Mouse (Mus musculus) mouse trophoblast stem cell (cell line): ENCODE data around the gene Pramel1.
"Not testable (repeated sequence)": the region's sequence is repeated elsewhere in the genome, so short reads cannot be mapped to it uniquely, and the experiment has no call there.

Experiments used
- in situ Hi-C, 2 experiments: fragments of 300-500 bp; cut with MseI, MboI; formaldehyde crosslinking; loops; 2 replicates in 1 of 2; 3 replicates in 1 of 2; pipeline ENCODE4 v1.15.1; 2025

Pramel1 gene

DNA sequence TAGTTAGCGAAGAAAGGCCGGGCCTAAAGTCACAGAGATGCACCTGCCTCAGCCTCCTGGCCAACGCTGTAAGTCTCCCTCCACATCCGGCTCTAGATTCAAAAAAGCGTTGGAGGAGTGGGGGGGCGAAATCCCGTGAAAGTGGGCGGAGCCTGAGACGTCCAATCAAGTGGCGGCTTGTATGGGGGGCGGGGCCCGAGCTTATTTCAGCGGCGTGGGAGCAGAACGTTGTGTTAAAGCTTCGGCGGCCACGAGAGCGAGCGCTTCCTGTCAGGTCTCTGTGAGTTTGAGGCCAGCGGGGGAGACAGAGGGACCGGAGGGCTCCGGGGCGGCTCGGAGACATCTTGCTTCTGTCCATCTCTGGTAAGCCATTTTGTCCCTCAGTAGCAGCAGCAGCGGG is at the start of gene Pramel1:
Gene Pramel1, plus strand, starts transcription at position 248 of the 400 bp plus-strand sequence.
- in situ Hi-C loops = no loop called here

DNA sequence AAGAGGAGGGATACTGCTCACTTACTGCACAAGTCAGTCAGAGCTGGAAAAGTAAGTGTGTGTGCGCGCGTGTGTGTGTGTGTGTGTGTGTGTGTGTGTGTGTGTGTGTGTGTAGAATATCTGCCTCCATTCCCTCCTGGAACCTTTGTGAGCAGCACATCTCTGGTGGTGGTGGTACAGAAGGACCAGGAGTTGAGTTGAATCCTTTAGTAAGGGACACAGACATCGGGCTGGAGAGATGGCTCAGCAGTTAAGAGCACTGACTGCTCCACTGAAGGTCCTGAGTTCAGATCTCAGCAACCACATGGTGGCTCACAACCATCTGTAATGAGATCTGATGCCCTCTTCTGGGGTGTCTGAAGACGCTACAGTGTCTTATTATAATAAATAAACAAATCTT is 48.7 kb upstream of the Pramel1 start:
- in situ Hi-C loops = not testable (repeated sequence)

DNA sequence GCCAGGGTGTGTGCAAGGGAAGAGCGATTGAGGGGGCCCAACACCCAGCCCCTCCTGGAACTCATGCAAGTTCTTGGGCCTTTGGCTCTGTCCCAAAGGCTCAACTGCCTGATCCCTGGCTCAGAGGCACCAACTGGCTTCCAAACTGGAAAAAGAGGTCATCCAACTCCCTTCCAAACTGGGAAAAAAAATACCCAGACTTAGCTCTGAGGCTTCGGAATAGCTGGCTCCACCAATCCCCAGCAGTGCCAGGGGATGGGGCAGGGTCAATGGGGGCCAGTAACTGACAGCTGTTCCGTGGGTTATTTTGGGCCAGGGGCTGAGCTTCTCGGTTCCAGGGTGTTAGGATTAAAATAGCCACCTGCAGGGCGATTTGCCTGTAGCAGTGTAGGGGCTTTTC is 45.5 kb upstream of the Pramel1 start:
- in situ Hi-C loops = no loop called here

DNA sequence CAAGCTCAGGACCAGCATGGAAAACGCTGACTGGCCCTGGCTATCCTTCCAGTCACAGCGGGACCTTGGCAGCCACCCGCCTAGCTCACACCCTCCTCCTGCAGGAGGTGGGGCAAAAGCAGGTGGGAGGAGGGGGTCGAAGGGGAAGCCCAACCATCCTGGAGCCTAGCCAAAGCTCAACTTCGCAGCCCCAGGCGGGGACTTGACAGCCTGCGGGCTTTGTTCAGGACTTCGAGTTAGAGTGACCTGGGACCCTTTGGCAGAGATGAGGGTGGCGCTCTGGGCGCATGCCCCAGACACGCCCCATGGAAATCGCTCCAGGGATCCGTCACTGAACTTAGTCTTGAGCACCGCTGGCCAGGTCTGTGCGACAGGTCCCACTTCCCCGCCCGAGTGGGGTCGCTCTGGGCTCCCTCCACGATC is 44.7 kb upstream of the Pramel1 start, which contains the start of gene Lrrc38:
Gene Lrrc38, plus strand, starts transcription at position 274 of the 423 bp plus-strand sequence.
- in situ Hi-C loops = no loop called here

DNA sequence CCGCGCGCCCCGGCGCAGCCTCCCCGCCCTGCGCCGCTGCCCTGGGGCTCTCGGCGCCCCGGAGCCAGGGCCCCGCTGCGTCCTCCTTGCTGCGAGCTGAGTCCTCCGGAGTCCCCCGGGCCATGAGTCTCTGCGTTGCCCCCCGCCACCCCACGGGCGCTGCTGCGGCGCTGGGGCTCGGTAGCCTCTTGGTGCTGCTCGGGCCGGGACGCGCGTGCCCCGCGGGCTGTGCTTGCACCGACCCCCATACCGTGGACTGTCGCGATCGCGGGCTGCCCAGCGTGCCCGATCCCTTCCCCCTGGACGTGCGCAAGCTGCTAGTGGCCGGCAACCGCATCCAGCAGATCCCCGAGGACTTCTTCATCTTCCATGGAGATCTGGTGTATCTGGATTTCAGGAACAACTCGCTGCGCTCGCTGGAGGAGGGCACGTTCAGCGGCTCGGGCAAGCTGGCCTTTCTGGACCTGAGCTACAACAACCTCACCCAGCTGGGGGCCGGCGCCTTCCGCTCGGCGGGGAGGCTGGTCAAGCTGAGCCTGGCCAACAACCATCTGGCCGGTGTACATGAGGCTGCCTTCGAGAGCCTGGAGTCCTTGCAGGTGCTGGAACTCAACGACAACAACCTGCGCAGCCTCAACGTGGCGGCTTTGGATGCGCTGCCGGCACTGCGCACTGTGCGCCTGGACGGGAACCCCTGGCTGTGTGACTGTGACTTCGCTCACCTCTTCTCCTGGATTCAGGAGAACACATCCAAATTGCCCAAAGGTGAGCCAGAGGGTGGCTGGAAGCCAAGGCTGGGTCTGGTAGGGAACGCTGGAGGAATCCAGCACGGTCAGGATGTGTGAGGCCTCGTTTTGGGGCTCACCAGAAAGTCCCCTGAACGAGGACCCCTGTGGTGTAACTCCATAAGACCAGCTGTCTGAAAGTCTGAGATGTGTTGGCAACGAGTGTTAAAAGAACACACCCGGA is 43.9 kb upstream of the Pramel1 start:
- in situ Hi-C loops = no loop called here

DNA sequence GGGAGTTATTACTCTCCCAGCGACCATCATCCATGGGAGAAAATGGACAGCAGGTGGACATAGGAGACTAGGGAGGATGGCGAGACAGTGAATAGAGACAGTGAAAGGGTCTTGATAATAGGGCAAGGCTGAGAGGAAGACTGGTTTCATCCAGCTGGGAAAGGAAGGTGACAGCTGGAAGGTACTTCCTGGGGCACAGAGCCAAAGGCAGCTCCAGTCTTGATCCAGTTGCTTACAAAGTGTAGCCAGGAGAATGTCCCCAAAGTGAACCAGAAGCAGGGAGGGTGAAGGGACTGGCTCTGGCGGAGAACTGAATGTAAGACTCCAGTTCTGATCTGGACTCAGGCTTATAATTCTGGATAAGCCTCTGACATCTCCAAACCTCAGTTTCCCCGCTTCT is 41.9 kb upstream of the Pramel1 start:
- in situ Hi-C loops = no loop called here

DNA sequence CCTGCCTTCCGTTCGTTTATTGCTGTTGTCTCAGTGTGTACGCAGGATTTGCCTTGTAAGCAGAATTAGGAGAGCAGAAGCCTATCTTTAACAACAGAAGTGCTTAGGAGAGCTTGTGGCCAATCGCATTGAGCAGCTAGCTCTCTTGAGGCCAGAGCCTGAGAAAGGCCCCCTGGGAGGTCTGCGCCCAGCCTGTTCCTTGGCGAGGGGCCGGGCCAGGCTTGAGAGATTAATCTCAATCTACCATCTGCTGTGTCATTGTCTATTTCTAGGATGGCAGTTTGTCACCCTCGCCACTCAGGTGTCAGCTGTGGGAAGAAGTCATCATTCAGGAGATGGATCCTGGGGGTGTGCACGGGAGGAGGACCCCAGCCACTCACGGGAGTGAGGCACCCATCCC is 32.7 kb upstream of the Pramel1 start:
- in situ Hi-C loops = no loop called here

DNA sequence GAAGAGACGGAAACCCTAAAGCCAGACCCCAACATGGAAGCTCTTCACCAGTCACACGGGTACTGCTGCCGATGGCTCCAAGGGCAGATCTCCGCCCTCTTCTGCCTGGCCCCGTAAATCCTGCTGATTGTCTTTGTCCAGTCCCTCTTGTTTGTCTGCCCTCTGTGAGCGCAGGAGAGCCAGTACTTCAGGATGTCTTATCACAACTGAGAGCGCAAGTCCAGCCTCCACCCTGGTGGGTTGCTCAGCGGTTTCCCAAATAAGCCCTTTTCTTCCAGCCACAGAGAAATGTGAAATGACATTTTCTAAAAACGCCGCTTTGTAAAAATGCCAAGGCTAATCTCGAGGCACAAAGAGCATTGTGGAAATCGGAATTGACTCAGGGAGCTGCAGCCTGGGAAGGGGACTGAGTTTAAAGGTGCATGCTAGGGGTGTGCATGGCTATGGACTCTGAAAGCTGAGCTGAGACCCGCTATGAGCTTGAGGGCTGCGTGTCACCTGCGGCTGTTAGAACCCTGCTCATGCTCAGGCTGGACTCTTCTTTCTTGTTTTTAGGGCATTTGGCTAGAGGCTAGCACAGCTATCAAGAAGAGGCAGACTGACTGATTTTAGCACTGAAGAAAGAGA is 27.7 kb upstream of the Pramel1 start:
- in situ Hi-C loops = no loop called here

DNA sequence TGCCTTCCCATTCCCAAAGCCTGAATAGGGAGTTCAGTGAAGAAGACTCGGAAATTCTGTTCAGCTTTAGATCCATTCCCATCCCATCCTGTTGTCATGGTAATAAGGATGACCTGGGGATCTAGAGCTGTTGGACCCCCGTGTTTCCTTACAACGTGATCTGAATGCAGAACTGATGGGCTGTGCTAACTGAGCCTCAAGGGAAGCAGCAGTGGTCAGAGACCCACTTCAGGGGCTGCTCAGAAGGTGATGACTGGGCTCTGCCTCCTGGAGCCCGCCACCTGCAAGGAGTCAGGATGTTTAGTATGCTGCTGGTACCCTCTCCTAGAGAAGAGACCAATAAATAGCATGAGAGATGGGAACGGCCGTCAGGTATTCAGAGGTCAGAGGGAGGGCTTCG is 14.7 kb upstream of the Pramel1 start:
- in situ Hi-C loops = no loop called here

DNA sequence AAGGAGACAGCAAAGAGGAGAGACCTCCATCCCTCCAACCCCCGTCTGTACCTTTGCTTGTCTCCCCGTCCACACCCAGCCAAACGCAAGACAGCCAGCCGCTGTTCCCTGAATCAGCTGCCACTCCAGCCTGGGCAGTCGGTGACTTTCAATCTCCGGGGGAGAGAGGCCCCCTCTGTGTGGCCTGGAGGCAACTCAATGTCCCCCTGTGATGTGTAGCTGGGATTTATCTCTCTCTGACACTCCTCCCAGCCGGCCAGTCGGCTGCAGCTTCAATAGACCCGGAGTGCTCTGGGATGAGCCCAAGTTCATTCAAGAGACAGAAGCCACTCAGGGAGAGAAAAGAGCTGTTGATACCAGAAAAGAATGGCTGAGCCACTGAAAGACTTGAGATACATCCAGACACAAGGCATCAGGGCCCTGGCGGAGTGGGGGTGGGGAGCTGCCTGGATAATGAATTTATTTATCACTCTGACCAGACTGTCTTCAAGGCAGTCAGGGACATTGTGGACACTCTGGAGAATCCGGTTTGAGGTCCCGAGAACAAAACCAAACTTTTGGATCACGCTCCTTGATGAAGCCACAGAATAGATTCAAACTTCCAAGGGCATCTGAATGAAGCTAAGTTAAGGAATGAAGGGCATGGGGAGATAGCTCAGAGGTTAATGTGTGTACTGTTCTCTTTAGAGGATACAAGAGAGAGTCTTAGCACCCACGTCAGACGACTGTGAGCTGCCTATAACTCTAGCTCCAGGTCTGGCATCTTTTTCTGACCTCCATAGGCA is 14.1 kb upstream of the Pramel1 start:
- in situ Hi-C loops = loop anchor here in 1 of 2 experiments (5.0 kb wide), 1 partner anchor 53 kb away; no protein-coding TSS in a partner anchor

DNA sequence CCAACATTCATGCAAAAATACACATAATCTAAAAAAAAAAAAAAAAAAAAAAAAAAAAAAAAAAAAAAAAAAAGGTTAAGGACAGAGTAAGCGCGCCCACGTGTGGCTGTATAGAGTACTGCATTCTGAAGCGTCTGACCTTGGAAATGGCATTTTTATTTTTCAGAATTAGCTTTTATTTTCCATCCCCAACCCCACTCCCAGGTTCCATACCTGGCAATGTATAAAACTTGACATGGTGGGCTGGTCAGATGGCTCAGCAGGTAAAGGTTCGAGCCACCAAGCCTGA is 13.6 kb upstream of the Pramel1 start:
- in situ Hi-C loops = loop anchor here in 1 of 2 experiments (5.0 kb wide), 1 partner anchor 53 kb away; no protein-coding TSS in a partner anchor

DNA sequence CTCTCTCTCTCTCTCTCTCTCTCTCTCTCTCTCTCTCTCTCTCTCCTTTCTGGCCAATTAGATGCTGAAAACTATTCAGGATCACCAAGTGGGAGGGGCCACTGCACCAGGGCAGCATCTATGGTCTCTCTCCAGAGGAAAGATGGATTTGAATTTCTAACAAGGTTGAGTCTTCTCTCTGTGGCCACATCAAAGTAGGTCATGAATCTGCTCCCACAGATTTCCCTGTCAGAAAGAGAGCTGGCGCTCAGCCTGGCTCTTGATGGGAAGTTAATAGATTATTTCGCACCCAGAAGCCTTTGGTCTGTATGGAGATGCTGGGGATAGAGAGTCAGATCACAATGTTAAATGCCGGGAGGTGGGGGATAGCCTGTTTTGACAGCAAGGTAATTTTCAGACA is 12.1 kb upstream of the Pramel1 start:
- in situ Hi-C loops = loop anchor here in 1 of 2 experiments (5.0 kb wide), 1 partner anchor 55 kb away; no protein-coding TSS in a partner anchor

DNA sequence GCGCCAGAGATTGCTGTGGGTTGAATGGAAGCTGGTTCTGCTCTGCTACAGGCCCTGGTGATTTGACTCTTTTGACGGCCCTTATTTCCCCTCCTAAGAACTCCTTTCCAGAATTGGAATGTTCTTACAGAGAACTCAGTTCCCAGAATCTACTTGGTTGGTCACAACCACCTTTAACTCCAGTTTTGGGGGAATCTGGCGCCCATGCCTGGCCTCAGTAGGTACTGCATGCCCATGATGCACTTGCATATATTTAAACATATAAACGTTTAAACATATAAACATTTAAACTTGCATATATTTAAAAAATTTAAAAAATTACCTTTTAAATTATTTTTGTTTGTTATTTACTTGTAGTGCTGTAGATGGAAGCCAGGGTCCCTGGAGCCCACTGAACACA is 10.6 kb upstream of the Pramel1 start:
- in situ Hi-C loops = loop anchor here in 1 of 2 experiments (5.0 kb wide), 1 partner anchor 56 kb away; no protein-coding TSS in a partner anchor

DNA sequence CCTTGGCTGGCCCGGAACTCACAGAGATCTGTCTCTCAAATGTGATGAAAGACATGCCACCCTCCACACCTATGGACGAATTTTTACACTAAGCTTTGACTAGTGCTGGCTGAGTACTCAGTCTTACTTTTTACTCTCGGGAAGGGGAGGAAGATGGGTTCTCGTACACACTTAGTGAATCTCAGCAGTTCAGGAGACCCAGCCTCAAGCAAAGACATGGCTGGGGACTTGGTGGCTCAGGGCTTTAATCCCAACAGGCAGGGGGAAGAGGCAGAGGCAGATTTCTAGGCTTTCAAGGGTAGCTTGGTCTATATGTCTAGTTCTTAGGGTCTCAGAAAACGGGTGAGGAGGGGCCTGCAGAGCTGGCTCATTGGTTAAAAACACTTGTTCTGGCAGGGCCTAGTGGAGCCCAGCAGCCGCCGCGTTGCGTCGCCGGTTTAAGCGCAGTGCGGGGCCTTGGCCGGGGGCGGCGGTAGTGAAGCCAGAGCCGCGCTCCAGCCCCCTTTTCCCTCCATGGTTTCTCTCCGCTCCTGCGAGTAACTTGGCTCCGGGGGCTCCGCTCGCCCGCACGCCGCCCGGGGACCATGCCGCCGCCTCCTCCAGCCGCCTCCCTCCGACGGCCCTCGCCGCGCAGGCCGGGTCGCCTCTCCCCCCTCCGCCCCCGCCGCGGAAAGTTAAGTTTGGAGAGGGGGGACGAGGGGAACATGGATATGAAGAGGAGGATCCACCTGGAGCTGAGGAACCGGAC is 5.1 kb upstream of the Pramel1 start:
- in situ Hi-C loops = no loop called here

DNA sequence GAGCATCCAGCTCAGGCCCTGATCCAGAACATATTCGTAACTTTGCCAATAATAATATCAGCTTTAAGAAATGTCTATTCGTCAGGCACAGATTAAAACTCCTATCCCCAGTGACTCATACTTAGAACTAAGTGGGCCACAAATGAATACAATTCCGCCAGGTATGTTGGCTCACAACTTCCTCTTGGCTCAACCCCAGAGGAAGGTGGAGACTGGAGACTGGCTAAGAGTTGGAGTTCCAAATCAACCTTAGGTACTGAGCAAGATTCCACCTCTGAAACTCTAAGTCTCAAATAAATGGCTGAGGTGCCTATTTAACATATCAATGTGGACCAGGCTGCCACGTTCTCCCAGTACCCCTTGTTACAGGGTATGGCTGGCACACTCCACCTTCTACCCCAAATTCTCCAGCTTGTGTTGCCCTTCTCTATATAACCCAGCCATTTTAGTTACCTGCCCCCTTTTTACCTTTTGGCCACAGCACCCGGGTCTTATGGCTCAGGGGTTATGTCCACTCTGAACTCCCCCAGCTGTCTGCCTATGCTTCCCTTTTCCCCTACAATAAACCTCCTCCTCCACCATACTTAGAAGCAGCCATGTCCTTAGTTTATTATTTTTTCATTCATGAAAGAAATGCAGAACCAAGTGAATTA is 17.5 kb downstream of the Pramel1 start:
- in situ Hi-C loops = no loop called here

DNA sequence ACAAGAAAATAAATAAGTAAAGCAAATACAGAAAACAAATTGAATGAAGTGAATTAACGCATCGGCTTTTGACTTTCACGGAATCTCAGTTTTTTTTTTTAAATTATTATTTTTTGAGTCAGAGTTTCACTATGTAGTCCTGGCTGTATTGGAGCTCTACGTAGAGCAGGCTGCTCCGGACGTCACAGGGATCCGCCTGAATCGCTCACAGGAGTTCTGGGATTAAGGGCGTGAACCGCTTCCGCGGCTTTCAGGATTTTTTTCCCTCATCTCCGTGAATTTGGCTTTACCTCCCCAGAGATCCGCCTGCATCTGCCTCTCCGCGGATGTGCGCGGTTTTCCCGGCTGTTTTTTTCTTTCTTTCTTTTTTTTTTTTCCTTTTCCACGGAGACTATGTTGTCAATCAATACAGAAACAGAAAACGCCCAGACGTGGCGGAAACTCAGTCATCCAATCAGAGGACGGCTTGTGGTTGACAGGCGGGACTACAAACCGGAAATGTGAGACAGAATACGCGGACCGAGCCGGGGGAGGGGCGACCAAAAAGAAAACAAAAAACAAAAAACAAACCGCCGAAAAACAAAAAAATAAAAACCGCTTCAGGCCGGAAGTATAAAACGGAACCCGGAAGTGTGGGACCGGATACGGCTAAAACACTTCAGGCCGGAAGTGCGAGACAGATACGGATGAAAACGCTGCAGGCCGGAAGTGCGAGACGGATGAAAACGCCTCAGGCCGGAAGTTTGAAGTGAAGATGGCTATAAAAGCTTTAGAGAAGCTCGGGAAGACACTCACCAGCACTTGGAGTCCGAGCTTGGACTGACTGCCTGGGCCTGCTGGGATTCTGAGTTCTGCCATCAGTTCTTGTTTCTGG is 18.2 kb downstream of the Pramel1 start, which contains the start of gene Pramef8:
Gene Pramef8, plus strand, starts transcription at position 208 of the 874 bp plus-strand sequence.
- in situ Hi-C loops = no loop called here

DNA sequence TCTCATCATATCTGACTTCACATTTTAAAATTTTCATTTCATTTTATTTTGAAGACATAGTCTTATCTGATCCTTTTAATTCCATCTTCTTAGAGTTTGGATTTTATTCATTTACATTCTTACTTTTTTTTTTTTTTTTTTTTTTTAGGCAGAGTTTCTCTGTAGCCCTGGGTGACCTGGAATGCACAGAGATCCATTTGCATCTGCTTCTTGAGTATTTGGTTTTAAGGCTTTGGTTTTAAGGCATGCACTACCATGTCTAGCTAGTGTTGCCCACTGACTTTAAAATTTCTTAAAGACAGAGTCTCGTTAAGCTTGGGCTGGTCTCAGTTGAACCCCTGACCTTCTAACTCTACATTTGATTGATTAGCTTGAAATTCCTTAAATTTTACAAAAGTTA is 19.4 kb downstream of the Pramel1 start:
- in situ Hi-C loops = no loop called here

DNA sequence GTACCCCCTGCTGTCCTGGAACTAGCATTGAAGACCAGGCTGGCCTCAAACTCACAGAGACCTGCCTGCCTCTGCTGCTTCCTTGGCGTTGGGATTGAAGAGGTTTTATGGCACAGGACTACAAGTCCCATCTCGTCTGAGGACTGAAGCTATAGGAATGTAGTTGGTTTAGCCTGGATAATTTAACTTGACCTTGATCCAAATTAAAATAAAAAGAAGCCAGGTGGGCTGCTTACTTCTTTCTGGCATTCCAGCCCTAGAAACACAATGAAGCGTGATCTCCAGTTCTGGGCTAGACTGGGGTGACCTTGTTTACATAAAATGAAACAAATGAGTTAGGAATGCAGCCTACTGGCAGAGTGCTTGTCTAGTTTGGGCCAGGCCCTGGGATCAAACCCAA is 19.9 kb downstream of the Pramel1 start:
- in situ Hi-C loops = no loop called here

DNA sequence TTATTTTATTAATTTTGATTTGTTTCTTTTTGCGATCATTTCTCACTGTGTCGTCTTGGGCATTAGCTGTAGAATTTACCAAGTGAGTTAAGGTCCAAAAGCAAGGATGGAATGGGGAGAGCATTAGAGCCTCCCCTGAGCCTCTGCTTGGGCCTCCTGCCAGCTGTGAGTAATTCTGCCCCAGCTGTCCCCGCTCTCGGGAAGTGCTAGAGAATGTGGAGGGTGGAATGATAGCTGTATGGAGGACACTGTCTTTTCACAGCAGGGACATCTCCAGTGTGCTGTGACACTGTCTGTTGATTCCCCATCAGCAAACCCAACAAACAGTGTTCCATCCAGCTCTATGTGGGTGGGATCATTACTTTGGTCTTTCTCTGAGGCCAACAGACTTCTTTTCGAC is 32.5 kb downstream of the Pramel1 start:
- in situ Hi-C loops = not testable (repeated sequence)
